Mouse (Mus musculus) CH12.LX (cell line): ENCODE measurements around the gene Gcnt7.

ENCODE experiments used
- BHLHE40 ChIP-seq: IDR thresholded peaks from 2 replicates; pipeline ENCODE4 v1.6.1; 2011; ENCODE audit warnings: mild to moderate bottlenecking, low read depth, low read length, improper control_type of control experiment
- CHD2 ChIP-seq: IDR thresholded peaks from 2 replicates; pipeline ENCODE4 v1.6.1; 2011; ENCODE audit warnings: low read length, improper control_type of control experiment
- CTCF ChIP-seq, 2 experiments: IDR thresholded peaks in 1 of 2; conservative IDR thresholded peaks in 1 of 2; 2 replicates each; pipeline ENCODE4 v1.5.1; 2011 to 2012; ENCODE audit warnings: low read depth in 2 of 2, low read length in 2 of 2, improper control_type of control experiment in 1 of 2, inconsistent platforms in 1 of 2, mild to moderate bottlenecking in 1 of 2, moderate library complexity in 1 of 2
- E2F4 ChIP-seq: IDR thresholded peaks from 2 replicates; pipeline ENCODE4 v1.6.1; 2011; ENCODE audit warnings: low read depth, low read length, improper control_type of control experiment; ENCODE audit not compliant: insufficient replicate concordance
- ELF1 ChIP-seq: IDR thresholded peaks from 2 replicates; pipeline ENCODE4 v1.6.1; 2014; ENCODE audit warnings: low read depth, mild to moderate bottlenecking, inconsistent platforms, low read length, improper control_type of control experiment
- EP300 ChIP-seq: IDR thresholded peaks from 2 replicates; pipeline ENCODE4 v1.6.1; 2011; ENCODE audit warnings: low read length, improper control_type of control experiment
- KAT2A ChIP-seq: IDR thresholded peaks from 2 replicates; pipeline ENCODE4 v1.6.1; 2012; ENCODE audit warnings: low read length, improper control_type of control experiment, inconsistent platforms; ENCODE audit not compliant: insufficient replicate concordance
- MXI1 ChIP-seq: IDR thresholded peaks from 2 replicates; pipeline ENCODE4 v1.6.1; 2011; ENCODE audit warnings: mild to moderate bottlenecking, low read depth, low read length, improper control_type of control experiment
- POLR2A ChIP-seq: IDR thresholded peaks from 2 replicates; pipeline ENCODE4 v1.6.1; 2011; ENCODE audit warnings: low read depth, mild to moderate bottlenecking, improper control_type of control experiment, low read length
- SMC3 ChIP-seq: IDR thresholded peaks from 2 replicates; pipeline ENCODE4 v1.6.1; 2011; ENCODE audit warnings: low read depth, low read length, improper control_type of control experiment
- TBP ChIP-seq: conservative IDR thresholded peaks from 2 replicates; pipeline ENCODE4 v1.6.1; 2011; ENCODE audit warnings: low read depth, low read length, improper control_type of control experiment
- USF2 ChIP-seq: conservative IDR thresholded peaks from 2 replicates; pipeline ENCODE4 v1.6.1; 2011; ENCODE audit warnings: low read depth, low read length, improper control_type of control experiment
- ZC3H11A ChIP-seq: IDR thresholded peaks from 2 replicates; pipeline ENCODE4 v1.6.1; 2012; ENCODE audit warnings: low read depth, mild to moderate bottlenecking, inconsistent platforms, low read length, improper control_type of control experiment

DNA sequence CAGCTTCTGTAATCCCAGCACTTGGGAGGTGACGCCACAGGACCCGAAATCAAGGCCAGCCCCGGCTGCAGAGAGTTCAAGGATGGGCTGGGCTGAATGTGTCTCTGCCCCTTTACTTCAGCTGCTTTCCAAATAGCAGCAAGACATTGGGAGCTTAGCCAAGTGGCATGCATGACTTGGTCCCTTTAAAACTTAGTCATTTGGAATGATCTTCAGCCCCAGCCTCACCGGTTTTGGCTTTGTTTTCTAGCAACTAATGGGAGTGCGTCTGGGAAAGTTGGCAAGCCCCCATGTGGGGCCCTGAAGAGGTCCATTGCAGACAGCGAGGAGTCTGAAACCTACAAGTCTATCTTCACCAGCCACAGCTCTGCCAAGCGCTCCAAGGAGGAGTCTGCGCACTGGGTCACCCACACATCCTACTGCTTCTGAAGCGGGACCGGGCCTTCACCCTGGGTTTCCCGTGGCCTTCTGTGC, 10.0 kb upstream of the Gcnt7 start:
- TF ChIP-seq CTCF (conservative IDR thresholded peaks at IDR 0.05 in 1 of 2, IDR thresholded peaks at IDR 0.05 in 1 of 2; ENCODE audit: low read depth in 2 of 2, low read length in 2 of 2) (no peak), ZC3H11A (no peak), ELF1 (no peak), KAT2A (no peak), SMC3 (no peak), CHD2 (no peak), POLR2A (no peak), USF2 (no peak), MXI1 (no peak), TBP (no peak), EP300 (no peak), E2F4 (no peak), BHLHE40 (no peak)
